ENCODE assay signal across 9 mouse cellular contexts in the genomic region with DNA sequence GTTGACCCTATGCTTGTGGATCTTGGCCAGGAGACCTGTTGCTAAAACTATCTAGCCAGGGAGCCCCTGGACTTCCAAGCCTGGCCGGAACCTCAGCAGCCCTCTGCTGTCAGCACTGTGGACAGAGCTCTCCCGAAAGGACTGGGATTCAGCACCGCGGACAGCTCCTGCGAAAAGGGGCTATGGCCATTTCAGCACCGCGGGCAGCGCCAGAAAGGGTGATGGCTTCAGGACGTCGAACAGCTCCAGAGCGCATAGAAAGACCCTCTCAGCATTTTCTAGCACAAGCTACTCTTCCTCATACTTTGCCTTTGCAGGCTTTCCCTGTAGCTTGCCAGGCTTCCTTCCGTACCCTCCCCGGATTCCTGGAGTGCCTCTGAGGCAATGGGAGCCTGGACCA. TPM values are rescaled to one million over a fixed set of nuclear protein-coding genes. Genes with fewer than 3 reads are reported as not detected.
DNase-seq lines count a peak whose midpoint lies in the region; ATAC-seq and TF ChIP-seq lines count a peak whose summit lies in the region.
"Had no signal": no experiment of that assay in that cellular context is flagged by ENCODE, and none has a peak within 500 bp of the region (broad histone marks: within the 10 kb centered on the region; RNA-seq: fewer than 3 reads in every experiment).

No protein-coding gene starts in this region.

- peak overlapping the region; percentile 32; the same call in 1 of the 2 replicates for H3K4me3 ChIP-seq in forebrain, embryonic 14.5 days (ENCODE audit: low read depth, low read length)
- H3K4me3 ChIP-seq in hindbrain, embryonic 14.5 days (replicated peaks; ENCODE audit: low read length), result peak overlapping the region; percentile 50
- H3K4me3 ChIP-seq in limb, embryonic 10.5 days, result no peak overlapping the region
- peak overlapping the region; percentile 55 for H3K4me3 ChIP-seq in midbrain, postnatal 0 days (ENCODE audit: low read depth, low read length)
- H3K4me3 ChIP-seq in stomach, embryonic 16.5 days (replicated peaks; ENCODE audit: low read length), result no peak overlapping the region
- H3K4me3 ChIP-seq: liver, embryonic 15.5 days had no signal

- no peaks in the 10 kb centered on the region for H3K9me3 ChIP-seq in forebrain, embryonic 14.5 days (replicated peaks; ENCODE audit: control insufficient read depth, low read length)
- H3K9me3 ChIP-seq in hindbrain, embryonic 14.5 days (ENCODE audit: control insufficient read depth, low read length), result no peaks in the 10 kb centered on the region
- H3K9me3 ChIP-seq in limb, embryonic 10.5 days (replicated peaks), result no peaks in the 10 kb centered on the region
- no peaks in the 10 kb centered on the region for H3K9me3 ChIP-seq in midbrain, postnatal 0 days (ENCODE audit: low read length)
- no peaks in the 10 kb centered on the region for H3K9me3 ChIP-seq in stomach, embryonic 16.5 days (replicated peaks; ENCODE audit: control insufficient read depth, low read length)
- H3K9me3 ChIP-seq: liver, embryonic 15.5 days had no signal

- 6% methylated on average over 13 of the region's 13 CpGs for WGBS in forebrain, embryonic 14.5 days
- WGBS in hindbrain, embryonic 14.5 days, result 4% methylated on average over 13 of the region's 13 CpGs
- 4% methylated on average over 13 of the region's 13 CpGs for whole genome bisulfite sequencing in limb, embryonic 10.5 days
- WGBS in midbrain, postnatal 0 days, result 4% methylated on average over 13 of the region's 13 CpGs
- 3% methylated on average over 13 of the region's 13 CpGs for WGBS in stomach, embryonic 16.5 days

- no peaks in the 10 kb centered on the region for H3K36me3 ChIP-seq in forebrain, embryonic 14.5 days (ENCODE audit: control insufficient read depth, insufficient read depth, low read length)
- H3K36me3 ChIP-seq in hindbrain, embryonic 14.5 days (replicated peaks; ENCODE audit: control insufficient read depth, insufficient read depth), result peaks cover 14% of the 10 kb centered on the region; the same call in 1 of the 2 replicates
- H3K36me3 ChIP-seq in limb, embryonic 10.5 days, result no peaks in the 10 kb centered on the region
- H3K36me3 ChIP-seq in midbrain, postnatal 0 days (ENCODE audit: insufficient read depth, low read length), result peaks cover 22% of the 10 kb centered on the region
- no peaks in the 10 kb centered on the region for H3K36me3 ChIP-seq in stomach, embryonic 16.5 days (ENCODE audit: control insufficient read depth, insufficient read depth, low read length)
- H3K36me3 ChIP-seq: liver, embryonic 15.5 days had no signal

- peak overlapping the region; percentile 59 for H3K4me2 ChIP-seq in forebrain, embryonic 14.5 days (ENCODE audit: low read length)
- peak overlapping the region; percentile 83 for H3K4me2 ChIP-seq in hindbrain, embryonic 14.5 days (replicated peaks)
- H3K4me2 ChIP-seq in midbrain, postnatal 0 days (ENCODE audit: low read depth, low read length, poor library complexity, severe bottlenecking), result peak overlapping the region; percentile 74
- H3K4me2 ChIP-seq in stomach, embryonic 16.5 days (ENCODE audit: low read depth, low read length), result no peak overlapping the region
- H3K4me2 ChIP-seq: liver, embryonic 15.5 days had no signal

- no peak overlapping the region for H3K27ac ChIP-seq in forebrain, embryonic 14.5 days (ENCODE audit: low read depth, low read length)
- no peak overlapping the region for H3K27ac ChIP-seq in hindbrain, embryonic 14.5 days
- no peak overlapping the region for H3K27ac ChIP-seq in limb, embryonic 10.5 days
- H3K27ac ChIP-seq in midbrain, postnatal 0 days (ENCODE audit: low read depth, low read length), result peak overlapping the region; percentile 62; the same call in 1 of the 2 replicates
- no peak overlapping the region for H3K27ac ChIP-seq in stomach, embryonic 16.5 days (ENCODE audit: low read length)
- H3K27ac ChIP-seq: liver, embryonic 15.5 days had no signal

- TF ChIP-seq CTCF in midbrain, postnatal 0 days (IDR thresholded peaks at IDR 0.05), result peak; percentile 21; the same call in 1 of the 2 replicates

- peaks cover 4% of the 10 kb centered on the region for H3K4me1 ChIP-seq in forebrain, embryonic 14.5 days (ENCODE audit: control insufficient read depth, insufficient read depth, low read length)
- H3K4me1 ChIP-seq in hindbrain, embryonic 14.5 days (replicated peaks; ENCODE audit: control insufficient read depth, insufficient read depth, low read length), result peaks cover 28% of the 10 kb centered on the region
- H3K4me1 ChIP-seq in limb, embryonic 10.5 days, result peaks cover 7% of the 10 kb centered on the region
- H3K4me1 ChIP-seq in midbrain, postnatal 0 days (ENCODE audit: insufficient read depth, low read length), result peaks cover 13% of the 10 kb centered on the region; the same call in 1 of the 2 replicates
- H3K4me1 ChIP-seq in stomach, embryonic 16.5 days (ENCODE audit: control insufficient read depth, insufficient read depth, low read length), result no peaks in the 10 kb centered on the region
- H3K4me1 ChIP-seq: liver, embryonic 15.5 days had no signal

- ATAC-seq in CD4-positive, CD25-positive, alpha-beta regulatory T cell, adult 4 months, result no peak
- ATAC-seq in forebrain, embryonic 14.5 days, result no peak
- no peak for ATAC-seq in hindbrain, embryonic 14.5 days (ENCODE audit: low FRiP score)
- ATAC-seq in midbrain, postnatal 0 days (ENCODE audit: low FRiP score), result no peak
- peak; percentile 35; the same call in 1 of the 2 replicates for ATAC-seq in stomach, embryonic 16.5 days (ENCODE audit: insufficient read depth, low FRiP score)

- H3K27me3 ChIP-seq in forebrain, embryonic 14.5 days (replicated peaks; ENCODE audit: control insufficient read depth, insufficient read depth, low read length), result peaks cover 27% of the 10 kb centered on the region
- H3K27me3 ChIP-seq in hindbrain, embryonic 14.5 days (ENCODE audit: control insufficient read depth, insufficient read depth, low read length), result peaks cover 76% of the 10 kb centered on the region
- peaks cover 79% of the 10 kb centered on the region for H3K27me3 ChIP-seq in limb, embryonic 10.5 days (ENCODE audit: low read depth, poor library complexity, severe bottlenecking)
- peaks cover 20% of the 10 kb centered on the region for H3K27me3 ChIP-seq in midbrain, postnatal 0 days (ENCODE audit: insufficient read depth, low read length)
- H3K27me3 ChIP-seq in stomach, embryonic 16.5 days (ENCODE audit: control insufficient read depth, insufficient read depth, low read length), result peaks cover 35% of the 10 kb centered on the region

- H3K9ac ChIP-seq in forebrain, embryonic 14.5 days (ENCODE audit: low read length), result peak overlapping the region; percentile 54
- peak overlapping the region; percentile 71 for H3K9ac ChIP-seq in hindbrain, embryonic 14.5 days
- H3K9ac ChIP-seq in midbrain, postnatal 0 days (replicated peaks; ENCODE audit: low read length, poor library complexity, severe bottlenecking), result peak overlapping the region; percentile 71; the same call in 1 of the 2 replicates
- H3K9ac ChIP-seq in stomach, embryonic 16.5 days (ENCODE audit: low read length), result no peak overlapping the region
- H3K9ac ChIP-seq: liver, embryonic 15.5 days had no signal

- DNase-seq in CD4-positive, CD25-positive, alpha-beta regulatory T cell, adult 2 months (ENCODE audit: low read depth, low spot score), result peak; percentile 84
- DNase-seq in adrenal gland, postnatal 4 days (ENCODE audit: low spot score in 2 of 2), result peak; percentile 85 to 90
- DNase-seq in forebrain, embryonic 14.5 days (ENCODE audit: low spot score), result peak; percentile 79
- peak; percentile 78 for DNase-seq in hindbrain, embryonic 14.5 days (ENCODE audit: low spot score)
- peak; percentile 100 for DNase-seq in limb, embryonic 10.5 days (ENCODE audit: low spot score)
- peak; percentile 74 for DNase-seq in midbrain, postnatal 0 days (ENCODE audit: low spot score)

RNA-seq across cellular contexts. Expression of a gene that starts 1.1 kb away (rescaled TPM):
- 1 to 10 TPM in 1 of 2 experiments, under 1 TPM in 1; 0.90 to 2.1 TPM for polyA plus RNA-seq in CD4-positive, CD25-positive, alpha-beta regulatory T cell, adult 4 months (2017; shearing (Covaris generic))
- under 1 TPM; 0.71 to 0.78 TPM for total RNA-seq in adrenal gland, postnatal 4 days (2021)
- 0.08 and 0.14 TPM in 2 replicates for polyA plus RNA-seq in forebrain, embryonic 14.5 days (2014; fragmentation: Nextera tagmentation; extraction: Ambion mirVana)
- polyA plus RNA-seq in hindbrain, embryonic 14.5 days (2014; fragmentation: Nextera tagmentation; extraction: Ambion mirVana), result 0.23 and 0.31 TPM in 2 replicates
- polyA plus RNA-seq in limb, embryonic 10.5 days (2016; fragmentation: Nextera tagmentation; extraction: Ambion mirVana), result not detected in 2 replicates
- 3.4 and 5.9 TPM in 2 replicates for total RNA-seq in midbrain, postnatal 0 days (2014; rRNA removed)
- 0.36 and 0.43 TPM in 2 replicates for polyA plus RNA-seq in midbrain, postnatal 0 days (2015; fragmentation: Nextera tagmentation; extraction: Ambion mirVana)
- 0.23 and 0.34 TPM in 2 replicates for polyA plus RNA-seq in stomach, embryonic 16.5 days (2015; fragmentation: Nextera tagmentation; extraction: Ambion mirVana)
- polyA plus RNA-seq: liver, embryonic 15.5 days had no signal

RNA-seq across cellular contexts. Expression of a gene that starts 27.1 kb away (rescaled TPM):
- 10 to 100 TPM; 75.6 to 83.6 TPM for polyA plus RNA-seq in CD4-positive, CD25-positive, alpha-beta regulatory T cell, adult 4 months (2017; shearing (Covaris generic))
- 10 to 100 TPM; 58.8 to 68.9 TPM for total RNA-seq in adrenal gland, postnatal 4 days (2021)
- polyA plus RNA-seq in forebrain, embryonic 14.5 days (2014; fragmentation: Nextera tagmentation; extraction: Ambion mirVana), result 145 and 148 TPM in 2 replicates
- polyA plus RNA-seq in hindbrain, embryonic 14.5 days (2014; fragmentation: Nextera tagmentation; extraction: Ambion mirVana), result 119 TPM in 2 replicates
- polyA plus RNA-seq in limb, embryonic 10.5 days (2016; fragmentation: Nextera tagmentation; extraction: Ambion mirVana), result 161 and 187 TPM in 2 replicates
- 88.2 and 93.1 TPM in 2 replicates for total RNA-seq in midbrain, postnatal 0 days (2014; rRNA removed)
- 141 and 145 TPM in 2 replicates for polyA plus RNA-seq in midbrain, postnatal 0 days (2015; fragmentation: Nextera tagmentation; extraction: Ambion mirVana)
- polyA plus RNA-seq in stomach, embryonic 16.5 days (2015; fragmentation: Nextera tagmentation; extraction: Ambion mirVana), result 79.6 and 80.5 TPM in 2 replicates

RNA-seq across cellular contexts. Expression of a gene that starts 34.6 kb away (rescaled TPM):
- 1 to 10 TPM; 2.4 to 2.5 TPM for polyA plus RNA-seq in CD4-positive, CD25-positive, alpha-beta regulatory T cell, adult 4 months (2017; shearing (Covaris generic))
- total RNA-seq in adrenal gland, postnatal 4 days (2021), result 1 to 10 TPM; 6.6 to 7.2 TPM
- 7.4 and 8.0 TPM in 2 replicates for polyA plus RNA-seq in forebrain, embryonic 14.5 days (2014; fragmentation: Nextera tagmentation; extraction: Ambion mirVana)
- 9.9 and 10.7 TPM in 2 replicates for polyA plus RNA-seq in hindbrain, embryonic 14.5 days (2014; fragmentation: Nextera tagmentation; extraction: Ambion mirVana)
- polyA plus RNA-seq in limb, embryonic 10.5 days (2016; fragmentation: Nextera tagmentation; extraction: Ambion mirVana), result 7.3 and 8.6 TPM in 2 replicates
- total RNA-seq in midbrain, postnatal 0 days (2014; rRNA removed), result 21.4 and 30.2 TPM in 2 replicates
- polyA plus RNA-seq in midbrain, postnatal 0 days (2015; fragmentation: Nextera tagmentation; extraction: Ambion mirVana), result 19.1 and 21.1 TPM in 2 replicates
- 3.1 and 3.3 TPM in 2 replicates for polyA plus RNA-seq in stomach, embryonic 16.5 days (2015; fragmentation: Nextera tagmentation; extraction: Ambion mirVana)

RNA-seq across cellular contexts. Expression of a gene that starts 46.1 kb away (rescaled TPM):
- under 1 TPM in 1 of 2 experiments, not detected in 1; 0.33 TPM for polyA plus RNA-seq in CD4-positive, CD25-positive, alpha-beta regulatory T cell, adult 4 months (2017; shearing (Covaris generic))
- total RNA-seq in adrenal gland, postnatal 4 days (2021), result 1 to 10 TPM; 6.7 to 7.3 TPM
- 4.9 and 7.8 TPM in 2 replicates for polyA plus RNA-seq in forebrain, embryonic 14.5 days (2014; fragmentation: Nextera tagmentation; extraction: Ambion mirVana)
- polyA plus RNA-seq in hindbrain, embryonic 14.5 days (2014; fragmentation: Nextera tagmentation; extraction: Ambion mirVana), result 9.5 and 11.6 TPM in 2 replicates
- 1.4 and 2.1 TPM in 2 replicates for polyA plus RNA-seq in limb, embryonic 10.5 days (2016; fragmentation: Nextera tagmentation; extraction: Ambion mirVana)
- 10.9 and 24.4 TPM in 2 replicates for total RNA-seq in midbrain, postnatal 0 days (2014; rRNA removed)
- polyA plus RNA-seq in midbrain, postnatal 0 days (2015; fragmentation: Nextera tagmentation; extraction: Ambion mirVana), result 8.4 and 8.6 TPM in 2 replicates
- polyA plus RNA-seq in stomach, embryonic 16.5 days (2015; fragmentation: Nextera tagmentation; extraction: Ambion mirVana), result 1.8 and 1.9 TPM in 2 replicates

RNA-seq across cellular contexts. Expression of a gene that starts 49.6 kb away (rescaled TPM):
- 10 to 100 TPM; 11.9 to 20.5 TPM for polyA plus RNA-seq in CD4-positive, CD25-positive, alpha-beta regulatory T cell, adult 4 months (2017; shearing (Covaris generic))
- total RNA-seq in adrenal gland, postnatal 4 days (2021), result 10 to 100 TPM; 48.0 to 49.0 TPM
- polyA plus RNA-seq in forebrain, embryonic 14.5 days (2014; fragmentation: Nextera tagmentation; extraction: Ambion mirVana), result 45.4 and 55.1 TPM in 2 replicates
- 93.7 and 101 TPM in 2 replicates for polyA plus RNA-seq in hindbrain, embryonic 14.5 days (2014; fragmentation: Nextera tagmentation; extraction: Ambion mirVana)
- polyA plus RNA-seq in limb, embryonic 10.5 days (2016; fragmentation: Nextera tagmentation; extraction: Ambion mirVana), result 35.5 and 35.6 TPM in 2 replicates
- 136 and 143 TPM in 2 replicates for total RNA-seq in midbrain, postnatal 0 days (2014; rRNA removed)
- 172 and 177 TPM in 2 replicates for polyA plus RNA-seq in midbrain, postnatal 0 days (2015; fragmentation: Nextera tagmentation; extraction: Ambion mirVana)
- polyA plus RNA-seq in stomach, embryonic 16.5 days (2015; fragmentation: Nextera tagmentation; extraction: Ambion mirVana), result 41.8 and 44.1 TPM in 2 replicates

Comparison
In these comparisons a context has a peak if more than half of its experiments do, and no peak if none do; other contexts are left out.
1. H3K4me3 ChIP-seq: peak in forebrain, embryonic 14.5 days (single experiment), hindbrain, embryonic 14.5 days (single experiment) and midbrain, postnatal 0 days (single experiment); none in limb, embryonic 10.5 days (single experiment) and stomach, embryonic 16.5 days (single experiment).
2. Peak in every context shown above with its lines, with median percentiles within 50 percentile points of each other: DNase-seq.